Mouse (Mus musculus) left cerebral cortex, postnatal 4 days (tissue): ENCODE measurements around the gene Pik3cb. TPM values are rescaled to one million over a fixed set of nuclear protein-coding genes. Genes with fewer than 3 reads are reported as not detected.

ENCODE experiments used
- DNase-seq: peaks from one replicate; pipeline ENCODE4 v3.0.0-alpha.2; 2022
- intact Hi-C: fragments of 180-260 bp; cut with DNase I; formaldehyde crosslinking; loops from one replicate; pipeline ENCODE4 v1.15.1; 2025
- total RNA-seq, 2 experiments: library from RNA; stranded (reverse); gene quantifications; 2 replicates each; pipeline ENCODE4 v1.2.3; 2021

Pik3cb gene
- total RNA-seq, 2 experiments from 2014 or later, result 16.8 to 18.5 TPM

- no peak for DNase-seq
- intact Hi-C loops, result no loop called here
These were observed 45.2 kb downstream of the Pik3cb start for GRCm38 (mm10) chr9:99095192-99095591.

GRCm38 (mm10) chr9:99090546-99090945, 49.9 kb downstream of the Pik3cb start:
- intact Hi-C loops, result no loop called here
- no peak for DNase-seq

- DNase-seq, result no peak
- intact Hi-C loops, result no loop called here
These were observed 50.5 kb downstream of the Pik3cb start for GRCm38 (mm10) chr9:99089904-99090303.

- intact Hi-C loops, result no loop called here
- DNase-seq, result no peak
These were observed 58.7 kb downstream of the Pik3cb start for GRCm38 (mm10) chr9:99081718-99082117.

GRCm38 (mm10) chr9:99081308-99081707, 59.1 kb downstream of the Pik3cb start:
- intact Hi-C loops, result no loop called here
- no peak for DNase-seq

- intact Hi-C loops, result no loop called here
- no peak for DNase-seq
These were observed 59.8 kb downstream of the Pik3cb start for GRCm38 (mm10) chr9:99080657-99081056.

GRCm38 (mm10) chr9:99074462-99074861, 66.0 kb downstream of the Pik3cb start:
- intact Hi-C loops, result no loop called here
- DNase-seq, result no peak

GRCm38 (mm10) chr9:99072538-99072937, 67.9 kb downstream of the Pik3cb start:
- intact Hi-C loops, result no loop called here
- DNase-seq, result no peak

GRCm38 (mm10) chr9:99065311-99065710, 75.1 kb downstream of the Pik3cb start:
- DNase-seq, result no peak
- intact Hi-C loops, result loop anchor here (2.0 kb wide), 1 partner anchor 175 kb away; no protein-coding TSS in a partner anchor

- intact Hi-C loops, result loop anchor here (2.0 to 5.0 kb wide), 3 partner anchors 177 to 388 kb away; partner anchors contain the start of gene Nme9
- DNase-seq, result no peak
These were observed 76.2 kb downstream of the Pik3cb start for GRCm38 (mm10) chr9:99064216-99064615.

- peak; percentile 87 for DNase-seq
- intact Hi-C loops, result loop anchor here (5.0 kb wide), 2 partner anchors 315 to 390 kb away; partner anchors contain the start of gene Nme9
These were observed 77.9 kb downstream of the Pik3cb start for GRCm38 (mm10) chr9:99062544-99062943.

GRCm38 (mm10) chr9:99057751-99058150, 82.7 kb downstream of the Pik3cb start:
- DNase-seq, result no peak
- intact Hi-C loops, result no loop called here

GRCm38 (mm10) chr9:99049760-99050159, 90.7 kb downstream of the Pik3cb start:
- DNase-seq, result no peak
- intact Hi-C loops, result no loop called here

- peak; percentile 21 for DNase-seq
- intact Hi-C loops, result no loop called here
These were observed 91.6 kb downstream of the Pik3cb start for GRCm38 (mm10) chr9:99048724-99049250.

- peak; percentile 64 for DNase-seq
- intact Hi-C loops, result no loop called here
These were observed 95.7 kb downstream of the Pik3cb start for GRCm38 (mm10) chr9:99044761-99045160.

GRCm38 (mm10) chr9:99042641-99043040, 97.8 kb downstream of the Pik3cb start:
- no peak for DNase-seq
- intact Hi-C loops, result no loop called here

- DNase-seq, result no peak
- intact Hi-C loops, result no loop called here
These were observed 98.4 kb downstream of the Pik3cb start for GRCm38 (mm10) chr9:99041994-99042393.

GRCm38 (mm10) chr9:99035575-99035974, 104.8 kb downstream of the Pik3cb start, which contains the start of gene Gm1123:
TSS of gene Gm1123 (minus strand) at chr9:99035715.
- intact Hi-C loops, result no loop called here
- DNase-seq, result no peak

- no peak for DNase-seq
- intact Hi-C loops, result no loop called here
These were observed 106.3 kb downstream of the Pik3cb start for GRCm38 (mm10) chr9:99034111-99034510.

GRCm38 (mm10) chr9:99032031-99032430, 108.4 kb downstream of the Pik3cb start:
- intact Hi-C loops, result no loop called here
- DNase-seq, result no peak

GRCm38 (mm10) chr9:99021751-99022150, 118.7 kb downstream of the Pik3cb start:
- intact Hi-C loops, result no loop called here

GRCm38 (mm10) chr9:99021166-99021565, 119.3 kb downstream of the Pik3cb start:
- intact Hi-C loops, result no loop called here
- DNase-seq, result no peak

More at GRCm38 (mm10) chr9:99021751-99022150, 118.7 kb downstream of the Pik3cb start:
- DNase-seq, result no peak

GRCm38 (mm10) chr9:99017679-99018078, 122.7 kb downstream of the Pik3cb start:
- intact Hi-C loops, result no loop called here
- DNase-seq, result no peak
